Mouse (Mus musculus) MEL (cell line): ENCODE results near the gene 4833423E24Rik. TPM values are rescaled to one million over a fixed set of nuclear protein-coding genes. Genes with fewer than 3 reads are reported as not detected.

ENCODE experiments used
- DNase-seq: peaks from one replicate; pipeline ENCODE4 v3.0.0; 2011; ENCODE audit warnings: low read depth, low spot score
- H3K27ac ChIP-seq: 2 replicates; pipeline ENCODE4 v1.5.1; 2012; ENCODE audit warnings: low read depth, mild to moderate bottlenecking, control low read depth, low read length, moderate library complexity; ENCODE audit not compliant: control insufficient read depth
- H3K27me3 ChIP-seq, 2 experiments: fragments of 150-350 bp in 1 of 2; sonication (generic) in 1 of 2; 2 replicates each; pipeline ENCODE4 v1.6.1; 2012; ENCODE audit warnings: low read length in 2 of 2, mild to moderate bottlenecking in 2 of 2, improper control_type of control experiment in 1 of 2, moderate library complexity in 1 of 2; ENCODE audit not compliant: insufficient read depth in 2 of 2, control insufficient read depth in 1 of 2
- H3K36me3 ChIP-seq, 2 experiments: 2 replicates each; pipeline ENCODE4 v1.6.1; 2012 to 2014; ENCODE audit warnings: low read length in 2 of 2, improper control_type of control experiment in 1 of 2, inconsistent platforms in 1 of 2, mild to moderate bottlenecking in 1 of 2; ENCODE audit not compliant: insufficient read depth in 2 of 2, control insufficient read depth in 1 of 2
- H3K4me1 ChIP-seq, 2 experiments: fragments of 150-350 bp in 1 of 2; sonication (generic) in 1 of 2; 2 replicates each; pipeline ENCODE4 v1.6.1; 2012; ENCODE audit warnings: low read length in 2 of 2, improper control_type of control experiment in 1 of 2, mild to moderate bottlenecking in 1 of 2; ENCODE audit not compliant: insufficient read depth in 2 of 2, control insufficient read depth in 1 of 2
- H3K4me3 ChIP-seq, 2 experiments: fragments of 150-350 bp in 1 of 2; sonication (generic) in 1 of 2; 2 replicates each; pipeline ENCODE4 v1.5.1; 2012; ENCODE audit warnings: low read depth in 2 of 2, low read length in 2 of 2, mild to moderate bottlenecking in 2 of 2, moderate library complexity in 2 of 2, control low read depth in 1 of 2, improper control_type of control experiment in 1 of 2; ENCODE audit not compliant: control insufficient read depth in 1 of 2, insufficient read depth in 1 of 2
- H3K79me2 ChIP-seq: 2 replicates; pipeline ENCODE4 v1.6.1; 2012; ENCODE audit warnings: mild to moderate bottlenecking, low read length, moderate library complexity; ENCODE audit not compliant: control insufficient read depth, poor library complexity, insufficient read depth
- H3K9ac ChIP-seq: 2 replicates; pipeline ENCODE4 v1.6.1; 2012; ENCODE audit warnings: low read depth, mild to moderate bottlenecking, control low read depth, low read length, moderate library complexity; ENCODE audit not compliant: control insufficient read depth, poor library complexity, severe bottlenecking
- H3K9me3 ChIP-seq: fragments of 150-350 bp; sonication (generic); replicated peaks from 2 replicates; pipeline ENCODE4 v1.6.1; 2012; ENCODE audit warnings: mild to moderate bottlenecking, low read length, improper control_type of control experiment, moderate library complexity; ENCODE audit not compliant: insufficient read depth
- CHD1 ChIP-seq: IDR thresholded peaks from 2 replicates; pipeline ENCODE4 v1.6.1; 2012; ENCODE audit warnings: low read depth, mild to moderate bottlenecking, inconsistent platforms, low read length, improper control_type of control experiment
- CTCF ChIP-seq, 3 experiments: IDR thresholded peaks in 2 of 3; conservative IDR thresholded peaks in 1 of 3; 2 replicates each; pipeline ENCODE4 v1.5.1; 2011 to 2012; ENCODE audit warnings: low read length in 3 of 3, low read depth in 2 of 3, mild to moderate bottlenecking in 2 of 3, improper control_type of control experiment in 1 of 3, inconsistent platforms in 1 of 3, mixed read lengths in 1 of 3, moderate library complexity in 1 of 3; ENCODE audit not compliant: control insufficient read depth in 1 of 3, insufficient read depth in 1 of 3, poor library complexity in 1 of 3, severe bottlenecking in 1 of 3
- GABPA ChIP-seq: IDR thresholded peaks from 2 replicates; pipeline ENCODE4 v1.6.1; 2012; ENCODE audit warnings: low read depth, mild to moderate bottlenecking, inconsistent platforms, low read length, improper control_type of control experiment, moderate library complexity
- GATA1 ChIP-seq: IDR thresholded peaks from 2 replicates; pipeline ENCODE4 v1.6.1; 2011; ENCODE audit warnings: low read depth, low read length, improper control_type of control experiment
- MAX ChIP-seq: IDR thresholded peaks from 2 replicates; pipeline ENCODE4 v1.6.1; 2011; ENCODE audit warnings: low read length, improper control_type of control experiment
- MAZ ChIP-seq: IDR thresholded peaks from 2 replicates; pipeline ENCODE4 v1.6.1; 2012; ENCODE audit warnings: low read depth, mild to moderate bottlenecking, inconsistent platforms, low read length, improper control_type of control experiment
- MYB ChIP-seq: IDR thresholded peaks from 2 replicates; pipeline ENCODE4 v1.6.1; 2011; ENCODE audit warnings: mild to moderate bottlenecking, low read depth, low read length, improper control_type of control experiment
- RAD21 ChIP-seq: IDR thresholded peaks from 2 replicates; pipeline ENCODE4 v1.6.1; 2011; ENCODE audit warnings: mild to moderate bottlenecking, low read depth, low read length, improper control_type of control experiment
- RCOR1 ChIP-seq: IDR thresholded peaks from 2 replicates; pipeline ENCODE4 v1.6.1; 2012; ENCODE audit warnings: low read depth, mild to moderate bottlenecking, inconsistent platforms, low read length, improper control_type of control experiment
- SMC3 ChIP-seq: IDR thresholded peaks from 2 replicates; pipeline ENCODE4 v1.6.1; 2011; ENCODE audit warnings: low read depth, low read length, improper control_type of control experiment
- TAL1 ChIP-seq: IDR thresholded peaks from 2 replicates; pipeline ENCODE4 v1.6.1; 2012; ENCODE audit warnings: mild to moderate bottlenecking, inconsistent platforms, low read length, moderate library complexity, mixed read lengths
- TBP ChIP-seq: IDR thresholded peaks from 2 replicates; pipeline ENCODE4 v1.8.0; 2011; ENCODE audit warnings: low read depth, low read length, improper control_type of control experiment
- USF1 ChIP-seq: IDR thresholded peaks from 2 replicates; pipeline ENCODE4 v1.6.1; 2014; ENCODE audit warnings: low read depth, mild to moderate bottlenecking, inconsistent platforms, low read length, improper control_type of control experiment, moderate library complexity
- USF2 ChIP-seq, 2 experiments: IDR thresholded peaks; 2 replicates each; pipeline ENCODE4 v1.6.1; 2011 to 2012; ENCODE audit warnings: improper control_type of control experiment in 2 of 2, low read length in 2 of 2, borderline replicate concordance in 1 of 2, inconsistent platforms in 1 of 2, low read depth in 1 of 2, mild to moderate bottlenecking in 1 of 2; ENCODE audit not compliant: insufficient read depth in 1 of 2
- ZC3H11A ChIP-seq: IDR thresholded peaks from 2 replicates; pipeline ENCODE4 v1.6.1; 2012; ENCODE audit warnings: low read depth, mild to moderate bottlenecking, inconsistent platforms, low read length, improper control_type of control experiment
- ZKSCAN1 ChIP-seq: IDR thresholded peaks from 2 replicates; pipeline ENCODE4 v1.6.1; 2012; ENCODE audit warnings: low read depth, mild to moderate bottlenecking, inconsistent platforms, low read length, improper control_type of control experiment, moderate library complexity
- polyA plus RNA-seq, 2 experiments: library from polyadenylated mRNA; stranded (reverse) in 1 of 2; unstranded in 1 of 2; fragments of >175 nt in 1 of 2; fragments of >200 nt in 1 of 2; gene quantifications; 2 replicates each; pipeline versions ENCODE4 v1.2.1 to v1.2.4; 2012; ENCODE audit warnings: low replicate concordance in 2 of 2, low read depth in 1 of 2; ENCODE audit not compliant: insufficient read length in 2 of 2, insufficient read depth in 1 of 2, missing spikeins in 1 of 2
- total RNA-seq: library from RNA; depleted of rRNA; stranded (reverse); fragments of 300-350 nt; gene quantifications from 2 replicates; pipeline ENCODE4 v1.2.3, GENCODE M21; 2012; rRNA removed

The 4833423E24Rik gene
- not detected in 2 replicates for total RNA-seq
- polyA plus RNA-seq, result not detected

- Histone ChIP-seq H3K9ac (no peak within 1 kb of the TSS), H3K27me3 (no peaks in the 10 kb centered on the region), H3K4me3 (no peak within 1 kb of the TSS), H3K36me3 (no peaks in the 10 kb centered on the region), H3K4me1 (no peaks in the 10 kb centered on the region), H3K79me2 (no peaks in the 10 kb centered on the region), H3K27ac (no peak within 1 kb of the TSS), H3K9me3 (no peaks in the 10 kb centered on the region)
- no peak for DNase-seq
- TF ChIP-seq GATA1 (no peak), CTCF (IDR thresholded peaks at IDR 0.05 in 2 of 3, conservative IDR thresholded peaks at IDR 0.05 in 1 of 3; ENCODE audit: control insufficient read depth in 1 of 3, insufficient read depth in 1 of 3, low read depth in 2 of 3, low read length in 3 of 3, poor library complexity in 1 of 3, severe bottlenecking in 1 of 3) (no peak), USF2 (IDR thresholded peaks at IDR 0.05; ENCODE audit: borderline replicate concordance in 1 of 2, insufficient read depth in 1 of 2, low read depth in 1 of 2, low read length in 2 of 2) (no peak), MAZ (no peak), USF1 (no peak), RAD21 (no peak), MYB (no peak), TBP (no peak), RCOR1 (no peak), TAL1 (no peak), MAX (no peak), CHD1 (no peak)
These were observed at the start of gene 4833423E24Rik for GRCm38 (mm10) chr2:85518879-85519278. Gene 4833423E24Rik (minus strand): TSS chr2:85519024.

- Histone ChIP-seq H3K27me3 (no peaks in the 10 kb centered on the region), H3K4me3 (no peak overlapping the region), H3K9ac (no peak overlapping the region), H3K79me2 (no peaks in the 10 kb centered on the region), H3K9me3 (no peaks in the 10 kb centered on the region), H3K27ac (no peak overlapping the region), H3K36me3 (no peaks in the 10 kb centered on the region; a peak in 1 of 4 replicates), H3K4me1 (no peaks in the 10 kb centered on the region; a peak in 1 of 4 replicates)
- TF ChIP-seq SMC3 (peak; percentile 83), CTCF (IDR thresholded peaks at IDR 0.05 in 2 of 3, conservative IDR thresholded peaks at IDR 0.05 in 1 of 3; ENCODE audit: control insufficient read depth in 1 of 3, insufficient read depth in 1 of 3, low read depth in 2 of 3, low read length in 3 of 3, poor library complexity in 1 of 3, severe bottlenecking in 1 of 3) (peak; percentile 67 to 78 (median 70)), ZKSCAN1 (no peak), TBP (no peak), GABPA (no peak), CHD1 (no peak), RAD21 (peak; percentile 81), ZC3H11A (peak; percentile 66)
- peak; percentile 59 for DNase-seq
These were observed 42.4 kb upstream of the 4833423E24Rik start for GRCm38 (mm10) chr2:85561187-85561586.
